Mouse (Mus musculus) testis, postnatal 14 days (tissue): ENCODE measurements around the gene Ptpn7.

Source experiments
- DNase-seq: peaks from one replicate; pipeline ENCODE4 v3.0.0; 2021; ENCODE audit warnings: low spot score

The Ptpn7 gene

DNA sequence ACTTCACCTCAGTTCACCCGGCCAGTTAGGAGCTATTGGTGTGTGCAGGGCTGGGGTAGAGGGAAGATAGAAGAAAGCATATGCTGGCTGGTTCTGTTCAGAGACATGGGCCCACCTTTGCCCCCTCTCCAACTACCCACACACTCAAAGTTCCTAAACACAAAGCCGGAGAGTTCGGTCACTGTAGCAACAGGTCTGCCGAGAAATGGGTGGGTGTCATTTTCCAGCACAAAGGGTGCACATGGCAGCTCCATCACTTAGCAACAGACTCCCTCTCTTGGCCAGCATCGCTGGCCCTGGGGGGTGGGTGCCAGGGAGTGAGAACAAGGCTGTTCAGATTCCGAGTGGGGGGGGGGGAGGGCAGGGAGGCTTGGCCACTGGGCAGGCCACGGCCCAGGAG is 26.6 kb downstream of the Ptpn7 start:
- no peak for DNase-seq

DNA sequence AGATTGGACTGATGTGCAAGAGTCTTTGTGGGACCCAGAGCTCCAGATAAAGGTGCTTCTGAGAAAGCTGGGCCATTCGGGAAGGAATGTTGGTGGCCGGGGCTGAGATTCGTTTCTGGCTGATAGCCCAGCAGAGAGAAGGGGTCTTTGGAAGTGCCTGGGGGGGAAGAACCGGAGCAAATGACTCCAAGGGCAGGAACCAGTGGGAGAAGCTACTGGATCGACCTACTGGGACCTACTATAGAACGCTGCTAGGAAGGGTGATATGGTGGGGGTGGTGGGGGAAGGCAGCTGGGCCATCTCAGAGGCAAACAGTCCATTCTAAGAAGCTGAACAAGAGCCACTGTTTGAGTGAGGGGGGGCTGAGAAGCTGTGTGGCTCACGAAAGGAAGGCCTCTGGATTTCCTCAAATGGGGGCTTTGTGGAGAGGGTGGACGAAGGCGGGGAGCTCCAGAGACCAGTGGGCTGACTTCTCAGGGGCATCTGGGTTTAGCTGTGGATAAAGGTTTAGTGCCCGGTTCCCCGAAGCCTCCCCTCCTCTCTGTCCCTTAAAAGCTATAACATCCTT is 27.1 kb downstream of the Ptpn7 start:
- DNase-seq, result no peak

DNA sequence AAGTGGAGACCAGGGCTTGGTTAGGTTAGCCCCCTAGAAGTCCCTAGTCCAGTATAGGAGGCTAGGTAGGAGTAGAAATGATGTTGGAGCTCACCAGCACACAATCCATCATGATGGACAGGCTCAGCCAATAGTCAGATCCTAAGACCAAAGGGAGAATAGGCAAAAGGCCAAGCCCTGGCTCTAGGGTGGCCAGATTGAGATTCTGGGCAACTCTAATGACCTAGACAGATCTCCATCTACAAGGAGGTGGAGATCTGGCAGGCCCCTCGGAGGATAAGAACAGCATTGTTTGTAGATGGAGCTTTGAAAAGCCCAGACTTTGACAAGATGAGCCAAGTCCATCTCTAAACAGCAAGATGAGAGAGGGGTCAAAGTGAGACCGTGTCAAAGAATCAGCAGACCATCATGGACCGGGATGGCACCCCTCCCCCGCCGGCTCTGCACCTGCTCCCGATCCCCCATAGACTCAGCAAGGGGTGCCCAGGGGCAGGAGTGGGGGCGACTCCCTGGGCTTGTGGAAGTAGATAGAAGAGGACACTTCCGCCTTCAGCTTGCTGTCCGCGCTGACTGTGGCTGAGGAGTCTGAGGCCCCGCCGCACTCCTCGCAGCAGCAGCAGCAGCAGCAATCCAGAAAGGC is 28.0 kb downstream of the Ptpn7 start:
- DNase-seq, result no peak

DNA sequence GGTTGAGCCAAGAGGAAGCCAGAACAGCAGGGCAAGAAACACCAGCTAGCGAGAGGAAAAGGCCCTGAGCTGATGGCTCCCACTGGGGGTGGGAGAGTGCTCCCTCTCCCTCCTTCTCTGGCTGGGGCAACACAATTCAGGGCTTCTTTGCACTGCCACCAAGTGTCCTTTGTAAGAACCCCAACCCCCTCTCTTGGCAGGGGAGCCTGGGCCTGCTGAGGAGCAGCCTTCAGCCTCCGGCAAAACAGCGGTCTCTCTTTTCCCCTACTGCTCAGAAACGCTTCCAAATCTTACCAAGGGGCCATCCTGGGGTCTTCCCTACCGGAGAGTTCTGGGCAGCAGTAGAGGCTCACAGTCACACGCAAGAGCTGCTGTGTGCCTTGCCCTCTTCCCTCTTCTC is 30.2 kb downstream of the Ptpn7 start:
- DNase-seq, result no peak

DNA sequence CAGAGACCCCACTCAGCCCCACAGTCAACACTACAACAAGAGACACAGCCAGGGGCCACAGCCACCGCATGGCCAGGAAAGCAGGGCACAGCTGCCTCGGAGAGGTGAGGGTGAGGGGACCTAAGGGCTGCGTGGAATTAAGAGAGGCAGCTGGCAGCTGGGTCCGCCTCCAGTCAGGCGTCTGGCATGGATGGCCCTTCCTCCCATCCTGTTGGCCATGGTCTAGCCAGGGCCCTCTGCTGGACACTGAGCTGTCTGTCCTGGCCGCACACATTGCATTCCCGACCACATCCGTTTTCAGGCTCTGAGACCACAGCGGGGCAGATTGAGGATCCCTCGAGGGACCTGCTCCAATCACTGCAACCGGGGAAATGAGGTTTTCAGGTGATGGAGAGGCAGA is 34.9 kb downstream of the Ptpn7 start, which contains the start of gene Gpr37l1:
Gpr37l1 (minus strand) TSS at position 247 of the 400 bp plus-strand sequence.
- no peak for DNase-seq

DNA sequence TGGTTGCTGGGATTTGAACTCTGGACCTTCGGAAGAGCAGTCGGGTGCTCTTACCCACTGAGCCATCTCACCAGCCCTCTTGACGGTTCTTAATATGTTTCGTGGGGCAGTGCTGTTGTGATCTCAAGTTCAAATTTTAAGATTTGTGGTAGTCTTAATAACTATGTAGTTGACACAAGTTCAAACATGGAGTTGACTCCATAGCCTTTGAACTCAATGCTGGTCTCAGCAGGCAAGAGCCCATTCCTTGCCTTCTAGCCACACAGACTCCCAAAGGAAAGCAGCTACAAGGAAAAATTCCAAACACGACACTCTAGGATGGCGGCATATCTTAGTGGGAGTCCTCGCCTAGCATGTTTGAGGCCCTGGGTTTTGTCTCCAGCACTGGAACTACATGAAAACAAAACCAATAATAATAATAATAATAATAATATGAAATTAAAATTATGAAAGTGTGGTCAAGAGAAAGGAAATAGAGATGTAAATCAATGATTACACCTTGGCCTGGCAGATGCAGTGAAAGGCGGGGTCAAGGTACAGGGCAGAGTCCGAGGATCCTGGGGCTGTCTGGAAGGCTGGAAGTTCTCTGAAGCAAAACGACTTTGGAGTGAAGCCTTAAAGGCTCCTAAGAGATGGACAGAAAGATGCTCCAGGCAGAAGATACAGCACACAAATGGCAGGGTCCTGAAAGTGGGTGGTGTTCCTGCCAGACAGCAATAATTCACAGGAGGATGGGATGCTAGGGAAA is 36.1 kb downstream of the Ptpn7 start:
- no peak for DNase-seq

DNA sequence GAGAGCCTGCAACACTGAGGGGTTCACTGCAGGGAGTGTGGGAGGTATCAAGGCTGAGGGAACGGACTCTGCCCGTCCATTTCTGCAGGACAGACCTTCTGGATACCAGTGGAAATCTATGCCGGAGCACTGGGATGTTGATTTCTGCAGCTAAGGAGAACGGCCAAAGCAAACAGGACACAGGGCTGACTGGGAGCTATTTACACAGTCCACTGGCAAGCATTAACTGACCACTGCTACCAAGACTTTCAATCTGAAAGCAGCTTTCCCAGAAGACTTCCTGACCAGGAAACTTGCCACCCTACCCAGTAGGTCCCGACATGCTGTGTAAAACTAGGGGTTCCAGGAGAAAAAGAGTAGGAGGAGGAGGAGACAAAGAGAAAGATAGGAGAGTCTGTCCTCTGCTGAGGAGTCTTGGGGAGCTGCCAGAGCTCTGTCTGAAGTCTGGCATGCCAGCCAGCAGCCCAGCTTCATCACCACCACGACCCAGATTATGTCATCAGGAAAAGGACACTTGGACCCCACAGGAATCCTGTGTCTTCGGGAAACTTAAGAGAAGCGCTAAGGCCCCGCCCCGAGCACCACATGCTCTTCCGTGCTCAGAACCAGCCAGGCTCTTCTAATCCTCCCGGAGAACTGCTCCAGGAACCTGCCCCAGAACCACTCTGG is 37.2 kb downstream of the Ptpn7 start:
- peak; percentile 51 for DNase-seq

DNA sequence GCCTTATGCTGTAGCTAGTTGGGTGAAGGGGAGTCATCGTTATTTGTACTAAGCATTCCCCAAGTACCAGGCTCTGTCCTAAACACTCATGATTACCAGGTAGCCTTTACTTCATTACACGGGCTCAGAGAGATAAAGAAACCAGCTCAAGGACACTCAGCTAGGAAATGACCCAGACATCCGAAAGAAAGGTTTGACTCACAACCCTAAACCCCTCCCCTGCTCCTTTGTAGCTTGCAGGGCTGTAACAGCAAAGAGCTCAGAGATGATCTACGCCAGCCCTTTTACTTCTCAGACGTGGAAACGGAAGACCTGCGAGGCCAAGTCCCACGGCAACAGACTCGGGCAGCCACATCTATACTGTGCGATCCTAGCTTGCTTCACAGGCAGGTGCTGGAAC is 37.8 kb downstream of the Ptpn7 start:
- DNase-seq, result no peak

DNA sequence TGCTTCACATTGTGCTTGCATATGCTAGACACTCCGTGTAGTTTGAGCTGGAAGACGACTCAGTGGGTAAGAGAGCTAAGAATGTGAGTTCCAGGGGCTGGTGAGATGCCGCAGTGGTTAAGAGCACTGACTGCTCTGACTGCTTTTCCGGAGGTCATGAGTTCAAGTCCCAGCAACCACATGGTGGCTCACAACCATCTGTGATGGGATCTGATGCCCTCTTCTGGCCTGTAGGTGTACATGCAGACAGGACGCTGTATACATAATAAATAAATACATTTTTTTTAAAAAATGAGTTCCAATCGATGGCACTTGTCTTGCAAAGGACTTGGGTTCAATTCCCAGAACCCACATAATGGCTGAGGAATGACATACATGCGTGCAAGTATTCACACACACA is 38.7 kb downstream of the Ptpn7 start:
- DNase-seq, result no peak

DNA sequence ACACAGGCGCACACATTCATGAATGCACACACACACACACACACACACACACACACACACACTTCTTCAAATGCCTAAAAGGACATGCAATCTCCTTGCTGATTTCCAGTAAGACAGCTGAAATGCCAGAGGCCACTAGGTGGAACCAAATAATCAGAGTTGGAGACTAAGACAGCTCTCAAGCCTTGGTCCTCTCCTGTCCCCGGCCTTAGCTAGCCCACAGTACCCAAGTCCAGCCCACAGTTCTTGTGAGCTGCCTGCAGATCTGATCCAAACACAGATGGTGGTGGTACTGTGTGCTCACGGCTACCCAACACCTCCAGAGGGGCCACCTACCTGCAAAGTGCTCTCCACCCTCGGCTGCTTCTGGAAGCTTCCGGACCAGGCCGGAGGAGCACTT is 39.5 kb downstream of the Ptpn7 start:
- DNase-seq, result no peak

DNA sequence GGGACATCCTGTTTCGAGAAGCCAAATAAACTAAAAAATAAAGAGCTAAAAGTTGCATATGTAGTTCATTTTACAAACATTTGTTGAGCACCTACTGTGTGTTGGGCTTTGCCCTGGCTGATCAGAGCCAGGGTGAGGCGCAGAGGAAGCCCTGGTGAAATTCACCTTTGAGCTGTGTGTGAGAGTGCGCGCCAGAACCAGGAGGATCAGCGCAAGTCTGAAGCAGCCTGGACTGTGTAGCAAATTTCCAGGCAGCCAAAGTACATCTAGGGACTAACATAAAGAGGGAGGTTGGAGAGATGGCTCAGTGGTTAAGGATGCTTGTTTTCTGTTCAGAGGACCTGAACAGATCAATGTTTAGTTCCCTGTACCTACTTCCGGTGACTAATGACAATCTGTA is 40.8 kb downstream of the Ptpn7 start:
- no peak for DNase-seq

DNA sequence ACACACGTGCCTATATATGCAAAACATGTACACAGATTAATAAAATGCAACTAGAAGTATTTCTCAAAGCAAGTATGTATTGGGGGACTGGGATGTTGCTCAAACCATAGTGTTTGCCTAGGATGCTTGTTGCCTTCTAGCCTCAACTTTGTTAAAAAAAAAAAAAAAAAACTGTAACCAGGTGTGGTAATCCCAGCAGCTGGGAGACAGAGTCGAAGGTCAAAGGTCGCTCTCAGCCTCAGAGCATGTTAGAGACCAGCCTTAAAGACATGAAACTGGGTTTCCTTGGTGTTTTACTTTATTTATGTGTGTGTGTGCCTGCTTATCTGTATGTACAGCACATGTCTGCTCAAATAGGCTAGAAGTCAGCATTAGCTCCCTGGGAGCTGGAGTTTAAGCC is 42.7 kb downstream of the Ptpn7 start:
- DNase-seq, result no peak

DNA sequence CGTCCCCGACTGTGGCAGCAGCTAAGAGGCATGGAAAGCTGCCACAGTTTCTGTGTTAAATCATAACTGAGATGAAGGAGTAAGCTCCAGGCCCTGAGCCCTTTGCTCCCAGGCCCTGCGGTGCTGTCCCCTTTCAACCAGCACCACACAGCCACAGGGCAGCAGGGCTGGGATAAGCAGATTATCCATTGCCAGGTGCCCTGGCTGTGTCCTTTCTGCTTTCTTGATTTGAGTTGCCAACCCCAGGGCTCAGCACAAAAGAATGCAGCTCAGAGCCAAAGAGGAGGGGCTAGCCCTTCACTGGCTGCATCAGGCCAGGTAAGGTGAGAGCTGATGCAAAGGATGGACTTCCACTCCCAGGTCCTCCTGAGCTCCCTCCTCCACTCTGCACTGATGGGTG is 45.2 kb downstream of the Ptpn7 start:
- no peak for DNase-seq

DNA sequence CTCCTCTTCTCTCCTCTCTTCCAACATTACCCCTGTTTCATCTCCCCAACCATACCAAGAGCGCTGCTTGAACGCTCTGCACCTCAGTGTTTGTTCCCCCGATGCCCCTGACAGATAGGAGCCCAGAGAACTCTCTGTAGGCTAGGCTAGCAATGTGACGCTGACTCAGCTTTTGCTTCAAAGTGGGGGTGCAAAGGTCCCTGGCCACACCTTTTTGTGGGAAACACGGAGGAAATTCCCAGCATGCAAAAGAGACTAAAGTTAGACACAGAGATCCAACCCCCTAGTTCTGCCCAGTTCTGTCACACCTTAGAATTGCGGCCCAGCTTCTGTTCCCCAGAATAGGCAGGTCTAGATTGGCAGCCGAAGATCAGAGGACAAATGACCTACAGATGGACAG is 46.4 kb downstream of the Ptpn7 start:
- no peak for DNase-seq

DNA sequence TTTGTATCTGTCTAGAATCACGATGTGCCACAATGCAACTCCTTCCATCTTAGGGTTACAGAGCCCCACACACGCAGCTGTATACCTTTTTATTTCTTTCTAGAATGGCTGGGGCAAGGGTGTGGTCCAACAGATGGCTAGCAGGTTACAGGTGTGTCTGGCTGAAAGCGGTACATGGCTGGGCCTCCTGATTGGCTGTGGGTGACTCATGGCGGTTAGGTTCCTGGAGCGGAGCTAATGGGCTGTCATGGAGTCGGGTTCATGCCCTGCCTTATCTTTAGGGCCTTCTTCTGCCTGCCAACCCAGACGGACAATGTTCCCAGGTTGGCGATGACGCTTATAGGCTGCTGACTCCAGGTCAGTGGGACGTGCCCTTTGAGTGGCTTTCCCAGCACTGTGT is 48.3 kb downstream of the Ptpn7 start:
- no peak for DNase-seq

DNA sequence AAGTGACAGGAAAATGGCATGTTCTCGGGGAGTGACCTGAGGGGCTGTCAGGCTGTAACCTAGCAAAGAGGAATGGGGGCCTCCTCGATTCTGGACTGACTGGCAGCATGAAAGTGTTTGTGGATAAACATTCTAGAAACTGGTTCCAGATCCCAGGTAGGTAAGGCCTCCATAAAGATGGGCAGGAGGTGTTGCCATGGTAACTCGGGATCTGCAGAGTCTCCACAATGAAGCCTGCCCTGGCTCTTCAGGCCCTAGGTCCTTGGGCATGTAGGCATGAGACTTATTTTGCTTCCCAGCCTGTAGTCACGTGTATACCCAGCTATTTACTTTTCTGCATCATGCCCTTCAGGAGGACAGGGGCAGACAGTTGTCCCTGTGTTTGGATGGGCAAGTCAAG is 48.8 kb downstream of the Ptpn7 start:
- no peak for DNase-seq

DNA sequence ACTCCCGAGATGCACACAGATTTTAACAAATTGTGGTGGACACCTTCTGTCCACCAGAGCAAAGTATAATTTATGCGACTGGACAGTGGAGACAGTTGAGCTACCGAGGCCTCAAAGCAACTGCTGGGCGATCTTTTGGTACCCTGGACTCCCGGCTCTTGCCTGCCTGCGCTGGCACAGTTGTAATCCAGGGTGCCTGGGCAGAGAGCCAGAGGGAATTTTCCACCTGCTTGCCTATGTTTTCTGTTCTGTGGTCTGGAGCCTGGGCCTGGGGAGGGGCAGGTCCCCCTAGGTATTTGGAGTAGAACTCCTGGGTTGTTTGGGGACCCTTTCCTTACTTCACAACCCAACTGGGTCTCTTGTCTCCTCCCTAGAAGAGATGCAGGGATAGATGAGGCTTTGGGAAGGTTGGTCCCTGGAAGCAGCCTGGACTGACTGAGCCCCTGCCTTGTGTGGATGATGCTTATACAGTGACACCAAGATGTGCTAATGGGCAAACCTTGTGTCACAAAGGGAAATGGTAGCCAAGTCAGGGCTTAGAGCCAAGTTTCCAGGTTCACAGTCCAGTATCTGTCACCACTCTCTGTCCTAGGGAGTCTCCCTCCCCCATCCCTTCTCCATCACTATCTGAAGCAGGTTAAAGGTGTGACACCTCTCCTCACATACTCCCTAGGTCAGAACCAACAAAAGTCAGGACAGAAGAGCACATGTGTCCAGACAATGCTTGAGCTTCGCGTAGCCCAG is 49.6 kb downstream of the Ptpn7 start:
- DNase-seq, result no peak

DNA sequence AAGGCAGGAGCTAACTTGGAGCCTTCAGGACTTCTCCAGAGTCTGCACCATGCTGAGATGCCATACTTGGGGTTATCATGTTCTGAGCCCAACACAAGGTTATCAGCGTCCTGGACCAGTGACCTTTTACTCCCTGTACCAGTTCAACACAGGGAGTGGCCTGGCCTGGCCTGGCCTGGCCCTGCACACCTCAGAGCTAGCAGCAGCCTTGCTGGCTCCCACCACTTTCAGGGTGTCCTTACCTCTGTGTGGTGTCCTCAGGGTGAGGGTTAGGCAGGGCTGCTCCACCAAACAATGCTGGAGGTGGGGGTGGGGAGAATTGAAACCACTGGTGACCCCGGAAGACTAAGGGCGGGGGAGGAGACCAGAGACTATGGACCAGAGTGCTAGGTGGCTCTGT is 50.5 kb downstream of the Ptpn7 start:
- DNase-seq, result no peak

DNA sequence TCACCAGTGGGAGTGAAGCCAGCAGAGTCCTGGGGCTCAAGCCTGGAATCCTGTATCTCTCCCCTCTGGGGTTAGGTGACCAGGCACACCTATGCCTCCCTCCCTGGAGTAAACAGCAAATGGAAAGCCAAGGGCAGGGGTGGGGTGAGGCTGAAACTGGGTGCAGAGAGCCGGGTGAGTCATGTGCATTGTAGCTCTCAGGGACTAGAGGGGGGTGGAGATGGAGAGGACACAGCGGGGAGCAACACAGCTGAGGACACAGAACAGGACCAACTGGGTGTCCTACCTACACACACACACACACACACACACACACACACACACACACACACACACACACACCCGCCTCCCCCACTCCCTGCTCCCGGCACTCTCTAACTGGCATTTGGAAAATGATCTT is 50.9 kb downstream of the Ptpn7 start:
- DNase-seq, result no peak

DNA sequence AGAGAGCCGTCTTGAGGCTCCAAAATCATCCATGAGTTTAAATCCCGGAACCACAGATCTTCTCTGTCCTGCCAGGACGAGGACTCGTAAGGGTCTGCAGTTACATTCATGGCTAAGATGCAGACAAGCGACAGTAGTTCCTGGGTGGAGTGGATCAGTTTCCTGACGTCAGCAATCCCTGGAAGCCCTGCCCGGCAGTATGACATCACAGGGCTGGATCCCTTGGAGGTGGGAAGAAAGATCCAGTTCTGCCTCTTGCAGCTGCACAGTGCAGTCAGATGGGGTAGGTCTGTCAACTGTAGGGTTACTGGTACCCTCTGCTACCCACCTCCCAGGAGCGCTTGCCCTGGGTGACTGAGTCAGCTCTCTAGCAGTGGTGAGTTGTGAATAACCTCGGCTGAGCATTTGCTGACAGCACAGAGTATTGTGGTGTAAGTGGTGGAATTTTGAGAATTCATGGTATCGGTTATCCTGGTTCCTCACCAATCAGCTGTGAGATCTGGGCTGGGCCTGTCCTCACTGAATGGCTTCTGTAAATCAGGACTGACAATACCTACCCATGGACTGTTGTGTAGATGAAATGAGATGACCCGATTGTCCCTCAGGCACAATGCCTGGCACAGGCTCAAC is 51.6 kb downstream of the Ptpn7 start:
- no peak for DNase-seq

DNA sequence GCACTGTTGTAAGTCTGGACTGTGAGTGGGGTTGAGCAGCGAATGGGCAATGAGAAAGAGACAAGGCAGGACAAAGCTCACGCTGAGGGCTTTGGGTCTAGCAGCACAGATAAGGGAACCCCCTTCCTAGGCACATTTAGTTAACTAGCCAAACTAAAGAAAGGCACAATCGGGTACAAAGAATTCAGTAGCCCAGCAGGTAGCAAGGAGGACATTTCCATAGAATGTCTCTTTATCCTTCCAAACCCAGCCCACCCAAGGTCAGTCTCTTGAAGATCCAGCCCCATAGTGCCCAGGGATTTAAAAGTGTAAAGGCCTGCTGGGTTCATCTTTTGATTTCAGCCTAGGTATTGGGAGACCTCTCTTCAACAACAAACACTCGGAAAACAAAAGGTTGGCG is 53.4 kb downstream of the Ptpn7 start:
- no peak for DNase-seq

DNA sequence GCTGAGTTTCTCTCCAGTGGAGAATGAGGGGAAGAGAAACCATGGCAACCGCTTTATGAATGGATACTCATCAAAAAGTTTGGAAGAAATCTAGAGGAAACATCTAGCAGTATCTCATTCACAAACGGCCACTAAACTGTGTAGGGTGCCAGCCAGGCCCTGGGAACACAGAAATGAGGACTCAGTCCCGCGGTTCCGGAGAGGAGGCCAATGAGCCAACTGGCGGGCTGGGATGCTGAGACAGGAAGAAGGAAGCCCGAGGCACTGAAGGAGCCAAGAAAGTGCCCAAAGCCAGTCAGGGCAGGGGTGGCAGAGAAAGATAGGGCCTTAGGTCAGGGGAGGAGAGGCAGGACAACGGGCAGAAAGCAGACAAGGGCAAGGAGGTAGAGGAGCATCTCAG is 53.9 kb downstream of the Ptpn7 start:
- DNase-seq, result no peak
